Mouse (Mus musculus) CH12.LX (cell line): Measurements from ENCODE around the gene Itgam. TPM values are rescaled to one million over a fixed set of nuclear protein-coding genes. Genes with fewer than 3 reads are reported as not detected.

Source experiments
- DNase-seq: peaks from one replicate; pipeline ENCODE4 v3.0.0-alpha.2; 2013; ENCODE audit errors: extremely low read depth
- H3K27ac ChIP-seq: 2 replicates; pipeline ENCODE4 v1.5.1; 2012; ENCODE audit warnings: low read depth, mild to moderate bottlenecking, control low read depth, moderate library complexity; ENCODE audit not compliant: insufficient read depth
- H3K27me3 ChIP-seq: replicated peaks from 2 replicates; pipeline ENCODE3; 2012; ENCODE audit warnings: inconsistent platforms
- H3K36me3 ChIP-seq, 2 experiments: replicated peaks in 1 of 2; 2 replicates each; pipeline versions ENCODE3 to v1.6.1; 2012; ENCODE audit warnings: inconsistent platforms in 1 of 2, low read length in 1 of 2, mild to moderate bottlenecking in 1 of 2, mixed read lengths in 1 of 2, moderate library complexity in 1 of 2; ENCODE audit not compliant: control insufficient read depth in 1 of 2, insufficient read depth in 1 of 2
- H3K4me1 ChIP-seq, 2 experiments: 2 replicates each; pipeline ENCODE4 v1.6.1; 2012; ENCODE audit warnings: inconsistent platforms in 1 of 2, moderate library complexity in 1 of 2; ENCODE audit not compliant: insufficient read depth in 2 of 2, control insufficient read depth in 1 of 2
- H3K4me2 ChIP-seq: 2 replicates; pipeline ENCODE4 v1.6.1; 2012; ENCODE audit warnings: low read depth, mild to moderate bottlenecking, control low read depth; ENCODE audit not compliant: poor library complexity, insufficient read depth, severe bottlenecking
- H3K4me3 ChIP-seq, 3 experiments: fragments of 150-350 bp in 1 of 3; sonication (generic) in 1 of 3; replicated peaks in 1 of 3; 2 replicates each; pipeline versions ENCODE3 to v1.5.1; 2011 to 2012; ENCODE audit warnings: low read depth in 2 of 3, low read length in 2 of 3, mild to moderate bottlenecking in 2 of 3, moderate library complexity in 2 of 3, control low read depth in 1 of 3, improper control_type of control experiment in 1 of 3, inconsistent platforms in 1 of 3, mixed read lengths in 1 of 3; ENCODE audit not compliant: poor library complexity in 1 of 3
- H3K79me2 ChIP-seq: replicated peaks from 2 replicates; pipeline ENCODE4 v1.6.1; 2012; ENCODE audit warnings: mild to moderate bottlenecking, moderate library complexity; ENCODE audit not compliant: control insufficient read depth, poor library complexity, insufficient read depth, severe bottlenecking; ENCODE audit errors: extremely low read depth
- H3K9ac ChIP-seq: 2 replicates; pipeline ENCODE4 v1.6.1; 2012; ENCODE audit warnings: low read depth, mild to moderate bottlenecking, control low read depth, moderate library complexity; ENCODE audit not compliant: insufficient read depth
- H3K9me3 ChIP-seq: replicated peaks from 2 replicates; pipeline ENCODE3; 2012; ENCODE audit warnings: low read length, inconsistent platforms, mixed read lengths
- BHLHE40 ChIP-seq: IDR thresholded peaks from 2 replicates; pipeline ENCODE4 v1.6.1; 2011; ENCODE audit warnings: mild to moderate bottlenecking, low read depth, low read length, improper control_type of control experiment
- CHD2 ChIP-seq: IDR thresholded peaks from 2 replicates; pipeline ENCODE4 v1.6.1; 2011; ENCODE audit warnings: low read length, improper control_type of control experiment
- CTCF ChIP-seq, 2 experiments: IDR thresholded peaks in 1 of 2; conservative IDR thresholded peaks in 1 of 2; 2 replicates each; pipeline ENCODE4 v1.5.1; 2011 to 2012; ENCODE audit warnings: low read depth in 2 of 2, low read length in 2 of 2, improper control_type of control experiment in 1 of 2, inconsistent platforms in 1 of 2, mild to moderate bottlenecking in 1 of 2, moderate library complexity in 1 of 2
- E2F4 ChIP-seq: IDR thresholded peaks from 2 replicates; pipeline ENCODE4 v1.6.1; 2011; ENCODE audit warnings: low read depth, low read length, improper control_type of control experiment; ENCODE audit not compliant: insufficient replicate concordance
- GABPA ChIP-seq: IDR thresholded peaks from 2 replicates; pipeline ENCODE4 v1.6.1; 2012; ENCODE audit warnings: low read depth, low read length, improper control_type of control experiment, inconsistent platforms; ENCODE audit not compliant: insufficient replicate concordance
- IRF4 ChIP-seq: IDR thresholded peaks from 2 replicates; pipeline ENCODE4 v1.6.1; 2014; ENCODE audit warnings: low read depth, mild to moderate bottlenecking, inconsistent platforms, low read length, improper control_type of control experiment
- JUN ChIP-seq: IDR thresholded peaks from 2 replicates; pipeline ENCODE4 v1.6.1; 2011; ENCODE audit warnings: low read depth, mild to moderate bottlenecking, low read length, improper control_type of control experiment, moderate library complexity; ENCODE audit not compliant: insufficient read depth
- KAT2A ChIP-seq: IDR thresholded peaks from 2 replicates; pipeline ENCODE4 v1.6.1; 2012; ENCODE audit warnings: low read length, improper control_type of control experiment, inconsistent platforms; ENCODE audit not compliant: insufficient replicate concordance
- MAFK ChIP-seq: IDR thresholded peaks from 2 replicates; pipeline ENCODE4 v1.6.1; 2011; ENCODE audit warnings: low read length, improper control_type of control experiment; ENCODE audit not compliant: insufficient replicate concordance
- MAX ChIP-seq: IDR thresholded peaks from 2 replicates; pipeline ENCODE4 v1.6.1; 2011; ENCODE audit warnings: low read length, improper control_type of control experiment
- MAZ ChIP-seq: IDR thresholded peaks from 2 replicates; pipeline ENCODE4 v1.6.1; 2012; ENCODE audit warnings: low read depth, mild to moderate bottlenecking, inconsistent platforms, low read length, improper control_type of control experiment, moderate library complexity
- MEF2A ChIP-seq: IDR thresholded peaks from 2 replicates; pipeline ENCODE4 v1.6.1; 2014; ENCODE audit warnings: low read depth, mild to moderate bottlenecking, inconsistent platforms, low read length, improper control_type of control experiment, borderline replicate concordance
- MXI1 ChIP-seq: IDR thresholded peaks from 2 replicates; pipeline ENCODE4 v1.6.1; 2011; ENCODE audit warnings: mild to moderate bottlenecking, low read depth, low read length, improper control_type of control experiment
- NRF1 ChIP-seq: IDR thresholded peaks from 2 replicates; pipeline ENCODE4 v1.6.1; 2014; ENCODE audit warnings: low read depth, mild to moderate bottlenecking, inconsistent platforms, low read length, improper control_type of control experiment, moderate library complexity
- POLR2A ChIP-seq: IDR thresholded peaks from 2 replicates; pipeline ENCODE4 v1.6.1; 2011; ENCODE audit warnings: low read depth, mild to moderate bottlenecking, improper control_type of control experiment, low read length
- RAD21 ChIP-seq: IDR thresholded peaks from 2 replicates; pipeline ENCODE4 v1.6.1; 2011; ENCODE audit warnings: low read depth, mild to moderate bottlenecking, low read length, improper control_type of control experiment, moderate library complexity
- RCOR1 ChIP-seq: conservative IDR thresholded peaks from 2 replicates; pipeline ENCODE4 v1.6.1; 2012; ENCODE audit warnings: low read depth, mild to moderate bottlenecking, inconsistent platforms, low read length, improper control_type of control experiment
- SIN3A ChIP-seq: IDR thresholded peaks from 2 replicates; pipeline ENCODE4 v1.6.1; 2012; ENCODE audit warnings: low read length, improper control_type of control experiment, inconsistent platforms
- SMC3 ChIP-seq: IDR thresholded peaks from 2 replicates; pipeline ENCODE4 v1.6.1; 2011; ENCODE audit warnings: low read depth, low read length, improper control_type of control experiment
- TBP ChIP-seq: conservative IDR thresholded peaks from 2 replicates; pipeline ENCODE4 v1.6.1; 2011; ENCODE audit warnings: low read depth, low read length, improper control_type of control experiment
- UBTF ChIP-seq: IDR thresholded peaks from 2 replicates; pipeline ENCODE4 v1.6.1; 2012; ENCODE audit warnings: low read depth, mild to moderate bottlenecking, inconsistent platforms, low read length, improper control_type of control experiment, moderate library complexity
- USF2 ChIP-seq: conservative IDR thresholded peaks from 2 replicates; pipeline ENCODE4 v1.6.1; 2011; ENCODE audit warnings: low read depth, low read length, improper control_type of control experiment
- ZC3H11A ChIP-seq: IDR thresholded peaks from 2 replicates; pipeline ENCODE4 v1.6.1; 2012; ENCODE audit warnings: low read depth, mild to moderate bottlenecking, inconsistent platforms, low read length, improper control_type of control experiment
- ZKSCAN1 ChIP-seq: IDR thresholded peaks from 2 replicates; pipeline ENCODE4 v1.6.1; 2012; ENCODE audit warnings: low read depth, inconsistent platforms, low read length, improper control_type of control experiment, borderline replicate concordance
- ZMIZ1 ChIP-seq: IDR thresholded peaks from 2 replicates; pipeline ENCODE4 v1.6.1; 2012; ENCODE audit warnings: low read depth, mild to moderate bottlenecking, inconsistent platforms, low read length, improper control_type of control experiment
- dilution Hi-C: fragments of 300-500 bp; cut with MboI; formaldehyde crosslinking; loops from 2 replicates; pipeline ENCODE4 v1.14.3; 2020; ENCODE audit warnings: low sequenced_read_pairs; ENCODE audit not compliant: extremely low pct_unique_long_range_greater_than_20kb, extremely low pct_ligation_motif_present
- in situ Hi-C: fragments of 300-500 bp; cut with MboI; formaldehyde crosslinking; loops from 3 replicates; pipeline ENCODE4 v1.14.3; 2019; ENCODE audit warnings: low sequenced_read_pairs, low pct_ligation_motif_present, low pct_unique_long_range_greater_than_20kb, mixed read lengths
- polyA plus RNA-seq: library from polyadenylated mRNA; unstranded; fragments of >175 nt; gene quantifications from 2 replicates; pipeline ENCODE4 v1.2.1, GENCODE M21; 2012; ENCODE audit warnings: low read depth; ENCODE audit not compliant: insufficient read length
- total RNA-seq, 2 experiments: library from RNA; depleted of rRNA; stranded (reverse); fragments of 300-350 nt in 1 of 2; fragments of >200 nt in 1 of 2; gene quantifications; 2 replicates each; pipeline ENCODE4 v1.2.3; 2012 to 2014

Gene Itgam
- total and polyA plus RNA-seq, 3 experiments, result 0.13 to 1.1 (median 0.48) TPM

DNA sequence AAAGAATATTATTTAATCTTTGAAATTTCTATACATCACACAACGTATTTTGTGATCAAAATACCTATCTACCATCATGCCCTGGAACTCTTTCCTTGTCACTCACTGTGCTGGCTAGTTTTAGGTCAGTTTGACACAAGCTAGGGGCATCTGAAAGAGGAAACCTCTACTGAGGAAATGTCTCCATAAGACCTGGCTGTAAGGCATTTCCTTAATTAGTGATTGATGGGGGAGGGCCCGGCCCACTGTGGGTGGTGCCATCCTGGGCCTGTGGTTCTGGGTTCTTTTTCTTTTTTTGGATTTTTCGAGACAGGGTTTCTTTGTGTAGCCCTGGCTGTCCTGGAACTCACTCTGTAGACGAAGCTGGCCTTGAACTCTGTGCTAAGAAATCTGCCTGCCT, 3.3 kb upstream of the Itgam start:
- no peak overlapping the region for H3K4me3 ChIP-seq
- no peak for DNase-seq
- dilution Hi-C loops (no loop called here), in situ Hi-C loops (no loop called here)
- no peak overlapping the region for H3K9ac ChIP-seq
- peaks cover 3% of the 10 kb centered on the region for H3K27me3 ChIP-seq
- H3K27ac ChIP-seq, result no peak overlapping the region
- H3K4me2 ChIP-seq, result no peak overlapping the region
- H3K9me3 ChIP-seq, result no peaks in the 10 kb centered on the region
- TF ChIP-seq JUN, result no peak
- TF ChIP-seq POLR2A, result no peak
- TF ChIP-seq TBP, result no peak
- no peak for TF ChIP-seq GABPA
- TF ChIP-seq MXI1, result no peak
- no peak for TF ChIP-seq RCOR1
- no peak for TF ChIP-seq UBTF
- no peak for TF ChIP-seq CHD2
- no peak for TF ChIP-seq BHLHE40
- TF ChIP-seq RAD21, result no peak
- no peak for TF ChIP-seq E2F4
- no peaks in the 10 kb centered on the region for H3K79me2 ChIP-seq
- no peaks in the 10 kb centered on the region for H3K36me3 ChIP-seq
- H3K4me1 ChIP-seq, result peaks cover 6 to 53% of the 10 kb centered on the region in 2 experiments

DNA sequence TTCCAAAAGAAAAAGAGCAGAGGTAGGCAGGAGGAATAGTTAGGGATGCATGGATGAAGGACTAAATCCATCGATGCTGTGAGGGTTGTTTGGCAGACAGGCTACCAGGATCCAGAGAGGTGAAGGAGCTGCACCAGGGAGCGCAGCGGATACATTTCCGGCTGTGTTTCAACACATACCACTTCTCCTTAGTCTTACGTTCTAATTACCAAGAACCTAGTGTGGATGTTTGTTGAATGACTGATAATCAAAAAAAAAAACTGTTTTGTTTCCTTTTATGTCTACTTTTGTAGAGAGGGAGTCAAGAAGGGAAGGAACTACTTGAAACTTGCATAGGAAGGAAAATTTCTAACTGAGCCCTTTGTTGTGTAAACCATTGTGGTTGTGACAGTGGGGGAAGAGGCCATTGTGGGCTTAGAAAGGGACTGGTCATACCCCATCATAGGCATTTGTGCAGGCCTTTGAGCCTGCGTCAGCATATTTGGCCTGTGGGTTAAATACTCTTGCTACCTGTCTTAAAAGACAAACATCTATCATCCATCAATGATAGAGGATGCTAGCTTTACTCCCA, 856 bp downstream of the Itgam start:
- Histone ChIP-seq H3K36me3 (no peaks in the 10 kb centered on the region), H3K9me3 (peaks cover 1% of the 10 kb centered on the region), H3K79me2 (no peaks in the 10 kb centered on the region), H3K9ac (no peak overlapping the region), H3K4me3 (no peak overlapping the region), H3K27me3 (peaks cover 5% of the 10 kb centered on the region), H3K4me2 (no peak overlapping the region), H3K27ac (no peak overlapping the region), H3K4me1 (peaks cover 2 to 38% of the 10 kb centered on the region in 2 experiments; a peak in 3 of 4 replicates)
- no peak for DNase-seq
- dilution Hi-C loops, result no loop called here
- in situ Hi-C loops, result no loop called here
- TF ChIP-seq ZMIZ1, result no peak

DNA sequence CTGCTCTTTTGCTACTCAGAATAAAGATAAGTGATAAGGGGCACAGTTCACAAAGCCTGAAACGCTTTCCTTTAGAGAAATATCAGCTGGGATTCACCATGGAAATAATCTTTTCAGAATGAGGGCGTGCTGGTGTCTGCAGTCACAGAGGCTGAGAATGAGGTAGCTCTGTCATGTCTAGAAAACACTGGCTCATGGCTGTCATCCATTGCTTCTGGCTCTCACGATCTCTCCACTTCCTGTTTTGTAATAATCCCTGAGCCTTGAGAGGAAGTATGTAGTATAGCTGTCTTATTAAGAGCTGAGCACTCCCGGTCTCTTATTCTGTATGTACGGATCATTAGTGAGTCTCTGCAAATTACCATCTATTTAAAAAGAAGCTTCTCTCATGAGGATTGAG, 3.1 kb downstream of the Itgam start:
- dilution Hi-C loops, result no loop called here
- TF ChIP-seq KAT2A (no peak), RCOR1 (no peak), MEF2A (no peak), SMC3 (no peak), UBTF (no peak), SIN3A (no peak), MAX (no peak), IRF4 (no peak), CTCF (conservative IDR thresholded peaks at IDR 0.05 in 1 of 2, IDR thresholded peaks at IDR 0.05 in 1 of 2; ENCODE audit: low read depth in 2 of 2, low read length in 2 of 2) (no peak), ZKSCAN1 (no peak), NRF1 (no peak), MAZ (no peak), E2F4 (no peak), CHD2 (no peak), ZC3H11A (no peak), TBP (no peak), MAFK (no peak), USF2 (no peak)
- TF ChIP-seq, all 38 proteins: peak for 0
- no peaks in the 10 kb centered on the region for H3K79me2 ChIP-seq
- no peak overlapping the region for H3K9ac ChIP-seq
- H3K4me2 ChIP-seq, result no peak overlapping the region
- H3K4me1 ChIP-seq, result peaks cover 2 to 31% of the 10 kb centered on the region in 2 experiments; a peak in 2 of 4 replicates
- H3K27me3 ChIP-seq, result peaks cover 5% of the 10 kb centered on the region
- DNase-seq, result no peak
- in situ Hi-C loops, result no loop called here
- H3K36me3 ChIP-seq, result no peaks in the 10 kb centered on the region
- H3K9me3 ChIP-seq, result peaks cover 1% of the 10 kb centered on the region
- H3K4me3 ChIP-seq, result no peak overlapping the region
- H3K27ac ChIP-seq, result no peak overlapping the region
